Mouse (Mus musculus): ENCODE measurements at regions not wholly inside any gene's neighbourhood (a gene's known extent, or its start where the extent isn't known, plus 50 kb on each side); places are given as distances from the start of the nearest gene placed in this dataset.

DNA sequence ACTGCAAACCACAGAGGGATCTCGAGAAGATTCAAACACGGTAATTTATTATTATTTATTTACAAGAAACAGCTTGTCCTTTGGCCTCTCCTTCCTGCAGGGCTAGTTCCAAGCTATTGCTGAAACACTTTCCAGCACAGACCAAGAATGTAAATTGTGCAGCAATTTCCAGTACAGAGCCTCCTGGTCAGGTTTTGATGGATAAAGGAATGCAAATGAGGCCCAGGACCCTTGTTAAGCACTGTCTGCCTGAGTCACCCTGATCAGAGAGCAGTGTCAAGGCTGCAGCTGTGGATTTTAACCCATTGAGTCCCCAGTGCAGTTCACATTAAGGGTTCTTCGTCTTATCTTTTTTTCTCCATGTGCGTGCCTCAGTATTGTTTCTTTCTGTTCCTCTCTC lies 142.3 kb upstream of the Zkscan2 start:
- CTCF ChIA-PET, result no interaction called here

DNA sequence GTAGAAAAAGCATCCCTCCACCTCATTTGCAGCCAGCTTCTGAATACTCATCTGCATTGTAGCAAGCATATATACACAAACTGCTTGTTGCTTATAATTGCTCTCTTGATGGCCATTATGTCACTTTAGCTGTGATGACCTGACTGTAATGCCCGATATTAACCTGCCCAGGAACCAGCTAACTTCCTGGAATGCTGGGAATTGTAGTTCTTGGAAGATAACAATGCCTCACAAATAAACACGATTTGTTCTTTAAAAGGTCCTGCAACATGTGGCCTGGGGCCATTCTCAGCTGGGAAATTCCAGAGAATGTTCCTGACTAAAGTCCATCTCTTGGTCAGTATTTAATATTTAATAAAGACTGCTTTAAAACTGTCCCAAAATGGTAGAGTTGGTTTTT lies 143.2 kb upstream of the Zkscan2 start:
- CTCF ChIA-PET, result no interaction called here

DNA sequence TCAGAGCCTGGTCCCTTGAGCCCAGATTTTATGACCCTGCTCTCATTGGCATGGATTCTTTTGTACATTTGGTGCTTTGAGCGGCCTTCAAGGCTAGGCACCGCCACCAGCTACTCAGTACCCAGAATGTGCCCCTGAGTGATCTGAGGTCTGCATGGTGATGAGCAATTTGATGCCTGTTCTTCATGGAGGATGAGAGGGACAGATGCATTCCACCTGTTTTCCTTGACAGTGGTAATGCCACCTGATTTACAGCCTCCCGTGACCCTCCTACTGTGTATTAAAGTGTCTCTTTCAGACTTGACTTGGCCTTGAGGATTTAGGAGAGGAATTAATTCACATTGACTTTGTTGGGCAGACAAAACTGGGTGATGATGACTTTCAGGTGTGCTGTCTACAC lies 145.3 kb upstream of the Zkscan2 start:
- CTCF ChIA-PET, result no interaction called here

DNA sequence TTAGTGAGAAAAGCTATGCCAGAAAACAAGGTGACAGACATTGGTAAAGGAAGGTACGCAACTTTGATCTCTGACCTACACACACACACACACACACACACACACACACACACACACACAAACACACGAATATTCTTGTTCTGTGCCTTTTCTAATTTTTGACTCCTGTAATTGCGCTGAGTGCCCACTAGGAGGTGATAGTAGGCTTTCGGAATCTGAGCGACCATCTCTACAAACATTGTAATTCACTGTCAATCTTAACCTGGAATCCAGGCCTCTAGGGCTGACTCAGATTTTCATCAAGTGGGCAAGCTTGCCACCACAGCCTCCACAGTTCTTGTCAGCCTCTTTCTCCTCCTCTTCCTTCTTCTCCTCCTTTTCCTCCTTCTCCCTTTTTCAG lies 165.2 kb upstream of the Zkscan2 start:
- CTCF ChIA-PET, result interaction anchor here (0.7 kb wide), 1 partner anchor 96 kb away, joined by 3 read pairs; no protein-coding TSS in a partner anchor

DNA sequence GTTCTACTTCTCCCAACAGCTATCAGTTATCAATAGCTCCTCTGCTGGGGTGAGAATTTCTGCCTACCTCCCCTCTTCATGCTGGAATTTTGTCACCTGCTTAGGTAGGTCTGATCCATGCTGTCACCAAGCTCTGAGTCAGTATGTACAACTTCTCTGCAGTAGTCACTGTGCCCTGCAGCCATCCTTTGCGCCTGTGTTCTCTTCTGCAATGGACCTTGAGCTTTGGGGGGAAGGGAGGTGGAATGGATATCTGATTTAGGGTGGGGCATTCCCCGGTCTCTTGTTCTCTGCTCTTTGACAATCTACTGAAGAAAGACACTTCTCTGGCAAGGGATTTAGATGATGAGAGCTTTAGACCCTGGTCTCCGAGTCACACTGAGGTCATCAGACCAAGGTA lies 184.5 kb upstream of the Zkscan2 start:
- CTCF ChIA-PET, result interaction anchor here (0.6 kb wide), 1 partner anchor 243 kb away, joined by 4 read pairs; no protein-coding TSS in a partner anchor

DNA sequence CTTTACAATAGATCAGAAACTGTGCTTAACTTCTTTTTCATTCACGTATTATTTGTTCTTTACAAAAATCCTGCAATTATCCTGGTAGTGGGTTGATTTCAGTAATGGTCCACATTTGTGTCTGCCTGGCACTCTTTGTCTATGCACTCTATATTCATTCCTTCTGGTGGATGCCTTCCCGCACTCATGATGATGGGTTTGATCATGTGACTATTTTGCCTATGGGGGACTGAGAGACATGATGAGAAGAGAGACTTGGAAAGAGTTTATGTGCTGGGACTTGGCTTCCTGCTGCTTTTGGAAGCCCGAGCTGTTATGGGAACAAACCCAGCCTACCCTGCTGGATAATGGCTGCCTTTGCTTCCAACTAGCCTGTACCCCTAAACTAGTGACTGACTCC lies 186.3 kb upstream of the Zkscan2 start:
- CTCF ChIA-PET, result no interaction called here

DNA sequence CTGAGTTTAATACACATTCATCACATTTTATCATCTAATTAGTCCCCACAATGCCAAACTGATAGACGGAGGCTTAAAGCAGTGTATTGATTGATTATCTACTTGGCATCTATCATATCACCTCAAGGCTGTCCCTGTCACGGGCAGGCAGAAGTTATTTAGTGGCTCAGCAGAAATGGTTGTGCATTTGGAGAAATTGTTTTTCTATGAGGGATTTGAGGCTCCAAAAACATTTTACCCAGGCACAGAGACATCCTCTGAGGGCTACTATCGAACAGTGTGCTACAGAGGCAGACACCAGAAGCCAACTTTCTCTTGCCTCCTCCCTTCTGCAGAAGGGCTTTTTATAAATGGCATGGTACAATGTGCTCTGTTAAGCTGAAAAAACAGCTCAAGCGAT lies 230.8 kb upstream of the Zkscan2 start:
- CTCF ChIA-PET, result no interaction called here

DNA sequence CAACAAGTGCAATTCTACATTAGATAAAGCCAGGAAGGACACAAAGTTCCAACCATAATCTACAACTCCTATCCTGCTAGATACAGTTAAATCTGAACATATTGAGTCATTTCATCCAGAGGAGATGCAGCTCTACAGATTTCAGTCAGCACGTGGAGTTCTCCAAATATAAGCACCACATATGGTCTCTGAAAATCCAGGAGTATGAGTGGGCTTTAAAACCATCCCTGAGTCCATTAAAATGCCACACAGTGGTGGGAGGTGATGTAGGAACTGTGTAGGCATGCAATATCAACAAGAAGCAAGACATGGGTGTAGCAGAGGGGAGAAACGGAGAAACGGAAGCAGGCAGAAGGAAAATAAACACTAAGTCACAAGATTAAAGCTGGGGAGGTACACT lies 232.8 kb upstream of the Zkscan2 start:
- CTCF ChIA-PET, result no interaction called here

DNA sequence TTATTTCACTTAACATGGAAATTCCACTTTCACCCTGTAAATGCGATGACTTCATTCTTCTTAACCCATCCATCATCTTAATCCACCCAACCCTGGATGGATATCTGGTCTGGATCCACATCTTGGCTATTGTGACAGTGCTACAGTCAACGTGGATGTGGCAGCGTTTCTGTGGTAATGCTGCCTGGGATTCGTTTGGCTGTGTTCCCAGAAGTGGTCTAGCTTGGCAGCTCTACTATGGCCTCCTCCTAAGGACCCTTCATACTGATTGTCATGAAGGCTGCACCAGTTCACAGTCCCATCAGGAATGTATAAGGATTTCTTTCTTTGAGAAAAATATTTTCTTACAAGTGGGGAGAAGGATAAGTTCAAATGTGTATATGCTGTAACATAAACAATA lies 234.7 kb upstream of the Hs3st4 start:
- CTCF ChIA-PET, result no interaction called here

DNA sequence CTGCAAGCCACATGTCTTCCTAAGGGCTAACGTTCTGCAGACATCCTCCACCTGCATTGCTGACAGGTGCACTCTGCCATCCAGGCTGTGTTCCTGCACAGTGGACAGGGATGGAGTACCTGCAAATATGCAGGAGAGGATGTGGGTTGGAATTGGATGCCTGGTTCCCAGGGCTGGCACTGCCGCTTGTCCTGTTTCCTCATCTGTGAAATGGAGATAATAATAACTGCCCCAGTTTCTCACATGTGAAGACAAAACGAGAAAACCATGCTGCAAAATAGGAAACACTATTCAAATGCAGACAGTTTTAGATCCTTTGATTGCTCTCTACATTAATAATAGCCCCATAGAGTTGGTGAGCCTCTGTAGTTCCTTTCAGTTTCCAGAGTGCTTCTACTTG lies 229.4 kb upstream of the Hs3st4 start:
- CTCF ChIA-PET, result no interaction called here

DNA sequence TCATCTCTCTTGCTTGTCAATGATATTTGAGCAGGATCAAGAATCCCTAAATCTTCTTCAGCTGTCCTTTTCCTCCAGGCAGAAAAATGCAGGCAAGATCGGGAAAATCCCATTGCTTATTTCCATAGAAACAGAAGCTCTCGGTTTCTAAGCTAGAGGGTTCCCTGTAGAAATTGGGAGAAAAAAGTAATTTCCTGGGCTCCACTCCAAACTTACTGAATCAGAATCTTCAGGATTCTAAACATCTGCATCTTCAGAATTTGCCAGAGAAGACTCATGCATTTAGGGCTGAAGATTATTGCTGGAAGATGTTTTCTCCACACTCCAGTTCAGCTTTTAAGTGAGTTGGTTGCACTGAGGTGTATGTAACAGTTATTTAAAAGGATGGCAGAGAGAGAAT lies 187.6 kb upstream of the Hs3st4 start:
- CTCF ChIA-PET, result no interaction called here

DNA sequence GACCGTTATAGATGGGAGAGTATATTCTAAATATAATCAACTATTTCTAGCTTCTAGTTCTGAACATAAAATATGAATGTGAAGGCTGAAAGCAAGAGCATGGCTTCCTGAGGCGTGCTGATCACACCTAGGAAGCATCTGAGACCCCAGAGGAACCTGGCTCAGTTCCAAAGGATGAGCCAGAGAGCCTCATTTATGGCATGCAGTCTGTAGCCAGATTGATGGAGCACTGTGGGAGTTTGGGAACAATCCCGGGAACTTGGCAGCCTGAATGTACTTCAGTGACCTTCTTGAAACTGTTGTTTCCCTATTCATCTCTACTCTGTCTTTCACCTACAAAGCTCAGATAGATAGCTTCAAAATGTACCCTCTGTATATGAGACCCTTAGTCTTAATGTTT lies 186.6 kb upstream of the Hs3st4 start:
- CTCF ChIA-PET, result no interaction called here

DNA sequence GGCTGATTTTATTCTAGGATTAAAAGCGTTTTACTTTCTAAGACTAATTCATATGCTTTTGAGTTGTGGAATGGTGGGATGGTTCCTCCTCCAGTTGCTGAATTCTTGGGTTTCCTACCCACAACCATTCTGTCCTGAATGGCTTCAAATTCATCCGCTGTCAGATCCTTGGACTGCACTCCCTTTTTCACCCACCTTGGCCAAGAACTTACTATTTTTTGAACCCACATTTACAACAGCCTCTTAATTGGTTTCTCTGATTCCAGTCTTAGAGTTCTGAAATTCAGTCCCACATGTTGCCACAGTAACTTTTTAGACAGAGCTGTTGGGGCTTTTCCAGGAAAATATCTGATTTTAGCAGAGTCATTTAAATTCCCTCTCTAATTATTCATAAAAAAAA lies 177.0 kb upstream of the Hs3st4 start:
- CTCF ChIA-PET, result no interaction called here

DNA sequence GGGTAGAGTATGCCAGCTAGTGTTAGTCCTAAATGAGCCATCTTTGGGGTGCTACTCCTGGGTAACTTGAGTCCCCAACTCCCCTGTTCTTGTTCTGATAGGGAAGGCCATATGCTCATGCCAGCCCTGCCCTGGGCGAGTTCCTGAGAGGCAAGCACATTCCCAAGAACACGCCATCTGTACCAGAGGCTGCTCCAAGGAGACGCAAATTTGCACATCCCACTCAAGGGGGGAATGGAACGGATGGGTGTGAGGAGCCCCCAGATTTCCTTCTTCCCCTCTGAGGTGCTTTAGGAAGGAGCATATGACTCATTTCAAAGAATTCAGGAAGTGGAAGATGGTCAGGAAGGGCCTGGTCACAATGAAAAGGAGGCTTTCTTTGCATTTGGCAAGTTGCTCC lies 158.7 kb upstream of the Hs3st4 start:
- CTCF ChIA-PET, result no interaction called here

DNA sequence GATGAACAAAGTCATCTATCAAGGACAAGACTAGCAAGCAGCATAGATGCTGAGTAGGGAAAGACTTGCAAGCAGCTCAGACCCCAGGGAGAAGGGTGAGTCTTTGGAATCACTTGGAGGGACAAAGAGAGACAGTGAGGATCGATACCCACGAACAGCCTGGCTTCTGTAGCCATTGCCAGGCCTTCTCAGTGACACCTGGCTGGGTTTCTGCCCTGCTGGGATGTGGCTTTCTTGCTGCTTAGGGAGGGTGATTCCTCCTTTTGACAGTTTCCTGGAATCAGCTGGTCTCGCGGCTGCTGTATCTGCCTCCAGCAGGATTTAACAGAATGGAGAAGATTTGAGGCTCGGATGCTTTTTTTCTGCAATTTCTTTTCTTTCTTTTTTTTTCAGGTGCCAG lies 156.3 kb upstream of the Hs3st4 start:
- CTCF ChIA-PET, result no interaction called here

DNA sequence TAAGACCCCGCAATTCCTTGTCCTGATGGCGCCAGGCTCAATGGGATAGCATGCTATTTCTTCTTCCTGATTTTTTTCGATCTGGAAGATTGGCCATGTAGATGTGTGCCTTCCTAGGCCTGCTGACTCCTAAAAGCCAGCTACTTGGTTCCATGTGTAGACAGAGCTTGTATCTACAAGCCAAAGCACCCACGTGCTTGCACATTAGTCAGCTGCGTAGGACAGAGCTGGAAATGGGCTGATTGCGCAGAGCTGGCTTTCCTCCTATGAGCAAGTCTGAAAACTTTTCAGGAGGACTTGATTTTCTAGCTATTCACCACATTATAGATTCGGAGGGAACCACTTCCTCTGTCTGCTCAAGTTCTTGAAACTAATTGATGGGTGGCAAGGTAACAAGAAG lies 140.1 kb upstream of the Hs3st4 start:
- CTCF ChIA-PET, result no interaction called here

DNA sequence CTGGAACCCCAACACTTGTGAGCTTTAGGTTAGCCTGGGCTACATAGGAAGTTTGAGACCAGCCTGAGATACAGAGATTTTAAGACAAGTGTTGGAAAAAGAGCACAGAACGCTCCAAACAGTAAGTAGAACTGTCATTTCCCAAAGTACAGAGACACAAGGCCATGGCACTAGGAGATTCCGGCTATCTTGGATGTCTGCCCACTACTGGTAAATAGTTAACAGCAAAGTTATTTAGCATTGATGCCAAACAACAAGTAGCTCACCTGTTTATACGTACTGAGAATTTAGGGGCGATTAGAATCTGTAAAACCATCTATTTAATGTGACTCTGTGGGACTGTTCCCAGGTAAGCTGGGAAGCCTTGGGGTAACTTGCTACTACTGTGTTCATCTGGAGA lies 135.6 kb upstream of the Hs3st4 start:
- CTCF ChIA-PET, result no interaction called here

DNA sequence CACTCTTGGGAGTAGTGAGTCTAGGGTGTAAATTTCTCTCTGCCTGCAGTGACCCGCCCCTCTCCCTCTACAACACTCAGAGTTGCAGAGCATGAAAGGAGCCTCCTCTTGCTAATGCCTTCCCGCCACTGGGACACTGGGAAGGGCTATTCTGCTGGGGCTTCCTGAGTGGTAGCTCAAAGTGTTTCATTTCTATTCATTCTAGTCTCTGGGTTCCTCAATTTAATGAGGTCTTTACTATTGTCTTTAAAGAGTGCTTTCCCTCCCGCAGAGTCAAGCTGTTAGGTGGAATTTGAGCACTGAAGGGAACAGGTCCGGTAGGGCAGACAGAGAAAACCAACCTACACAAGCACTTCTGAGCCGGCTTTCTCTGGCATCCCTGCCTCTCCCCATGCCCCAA lies 134.0 kb upstream of the Hs3st4 start:
- CTCF ChIA-PET, result no interaction called here

DNA sequence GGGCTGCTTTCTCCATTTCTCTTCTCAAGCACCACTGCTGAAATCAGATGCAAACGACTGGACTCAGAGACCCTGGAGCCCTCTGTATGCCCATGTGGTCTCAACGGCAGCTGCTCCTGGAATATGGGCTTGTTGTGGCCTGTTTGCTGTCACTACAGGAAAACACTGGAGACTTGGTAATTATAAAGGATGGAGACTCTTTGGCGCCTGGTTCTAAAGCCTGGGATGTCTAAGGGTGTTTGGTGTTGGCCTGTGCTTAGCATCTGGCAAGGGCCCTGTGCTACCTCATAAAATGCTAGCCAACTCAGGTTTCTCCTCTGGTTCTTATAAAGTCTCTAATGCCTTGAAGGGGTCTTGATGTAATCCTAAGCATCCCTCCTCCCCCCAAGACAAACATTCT lies 133.4 kb upstream of the Hs3st4 start:
- CTCF ChIA-PET, result no interaction called here

DNA sequence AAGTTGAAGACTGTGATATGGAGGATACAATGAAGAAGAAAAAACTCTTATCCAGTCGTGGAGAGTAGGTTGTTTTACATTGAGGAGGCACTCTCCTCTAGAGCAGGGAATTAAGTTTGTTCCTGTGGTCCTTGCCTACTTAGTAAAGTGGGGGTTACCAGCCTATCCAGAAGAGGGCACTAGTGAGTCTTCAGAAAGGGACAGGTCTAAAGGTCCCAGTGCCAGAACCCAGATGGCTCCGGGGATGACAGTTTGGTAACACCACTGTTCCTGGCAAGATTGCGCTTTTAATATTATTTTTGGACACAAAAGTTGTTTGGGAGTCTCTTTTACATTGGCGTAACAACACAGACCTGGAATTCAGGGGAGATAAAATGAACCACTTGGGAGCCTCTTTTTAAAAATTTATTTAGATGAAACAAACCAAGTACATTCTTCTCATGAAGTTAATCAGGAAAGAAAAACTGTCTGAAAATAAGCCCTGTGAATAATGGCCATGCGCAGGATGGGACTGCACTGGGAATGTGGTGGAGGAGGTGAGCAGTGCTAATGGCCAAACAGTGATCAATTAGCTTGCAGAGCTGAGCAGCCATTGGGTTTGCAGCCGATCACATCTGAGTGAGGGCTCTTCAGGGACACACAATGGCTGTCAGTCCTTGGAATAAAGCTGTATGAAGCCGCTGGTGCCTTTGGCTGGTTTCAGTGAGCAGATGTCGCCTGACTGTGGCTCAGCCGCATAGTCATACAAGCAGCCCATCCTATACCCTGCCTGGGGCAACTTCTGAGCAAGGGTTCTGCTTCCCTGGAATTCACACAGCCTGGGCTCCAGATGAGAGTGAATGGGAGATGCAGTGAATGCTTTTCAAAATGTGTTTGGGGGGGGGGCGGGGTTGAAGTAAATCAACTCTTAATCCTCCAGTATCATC lies 132.1 kb upstream of the Hs3st4 start:
- CTCF ChIA-PET, result no interaction called here

DNA sequence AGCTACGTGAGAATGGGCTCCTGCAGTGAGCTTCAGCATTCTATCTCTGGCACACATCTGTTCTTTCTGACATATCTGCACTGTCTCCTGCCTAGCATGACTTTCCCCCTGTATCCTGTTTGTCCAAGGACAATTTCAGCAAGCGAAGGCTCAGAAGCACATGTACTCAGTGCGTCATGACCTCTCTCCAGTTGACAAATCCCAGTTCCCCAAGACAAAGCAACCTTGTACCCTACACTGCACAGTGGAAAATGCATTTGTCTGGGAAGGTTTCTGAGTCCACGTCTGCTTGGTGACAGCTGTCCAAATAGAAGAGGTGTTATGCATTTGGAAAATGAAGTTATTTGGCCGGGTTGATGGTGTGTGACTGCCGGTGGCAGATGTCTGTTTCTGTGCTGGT lies 125.1 kb upstream of the Hs3st4 start:
- CTCF ChIA-PET, result no interaction called here

DNA sequence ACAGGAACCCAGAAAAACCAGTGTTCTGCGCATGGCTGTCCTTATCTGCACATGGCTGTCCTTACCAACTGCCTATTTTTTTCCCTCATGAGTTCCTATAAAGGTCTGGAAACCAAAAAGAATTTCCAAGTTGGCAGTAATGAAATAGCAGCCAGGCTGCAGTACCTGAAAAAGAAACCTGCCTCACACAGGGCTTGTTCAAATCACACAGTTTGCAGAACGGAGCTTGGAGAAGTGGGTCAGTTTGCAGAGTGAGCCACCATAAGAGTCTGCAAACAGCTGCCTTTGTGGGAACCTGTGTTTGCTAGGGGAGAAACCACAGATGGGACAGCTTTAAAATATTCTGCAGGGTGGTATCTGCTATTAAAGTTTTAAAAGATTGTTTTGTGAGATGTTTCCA lies 121.0 kb upstream of the Hs3st4 start:
- CTCF ChIA-PET, result no interaction called here

DNA sequence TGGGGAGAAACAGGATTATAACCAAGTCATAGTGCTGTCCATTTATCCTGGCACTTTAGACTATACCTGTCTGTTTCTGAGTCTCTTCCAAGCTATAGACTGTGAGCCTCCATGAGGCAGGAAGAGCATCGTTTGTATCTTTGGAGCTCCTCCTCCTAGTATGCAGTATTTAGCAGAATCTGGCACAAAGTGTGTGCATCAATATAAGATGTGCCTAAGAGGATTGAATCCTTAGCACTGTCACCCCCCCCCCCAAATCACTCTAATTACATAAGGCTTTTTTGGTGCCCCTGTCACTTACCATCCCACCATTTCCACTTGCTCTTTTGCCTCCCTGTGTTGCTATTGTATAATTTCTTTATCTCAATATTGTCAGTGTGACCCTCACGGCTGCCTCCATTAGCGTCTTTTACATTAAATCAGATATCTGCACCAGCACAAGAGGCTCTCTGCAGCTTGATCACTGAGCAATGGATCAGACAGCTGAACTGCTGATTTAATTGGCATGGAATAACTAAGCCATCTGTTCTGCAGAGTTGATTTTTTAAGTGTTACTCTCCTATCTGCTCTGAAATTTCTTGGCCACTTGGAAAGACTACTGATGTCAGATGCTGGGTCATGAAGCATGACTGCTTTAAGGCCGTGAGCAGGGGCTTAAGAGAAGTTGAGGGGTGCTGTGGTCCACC lies 85.8 kb upstream of the Hs3st4 start:
- CTCF ChIA-PET, result no interaction called here
